Mouse (Mus musculus) MEL (cell line): Measurements from ENCODE around the gene Cbx3.

Experiments
- CHD1 ChIP-seq: IDR thresholded peaks from 2 replicates; pipeline ENCODE4 v1.6.1; 2012; ENCODE audit warnings: low read depth, mild to moderate bottlenecking, inconsistent platforms, low read length, improper control_type of control experiment
- CTCF ChIP-seq, 3 experiments: IDR thresholded peaks in 2 of 3; conservative IDR thresholded peaks in 1 of 3; 2 replicates each; pipeline ENCODE4 v1.5.1; 2011 to 2012; ENCODE audit warnings: low read length in 3 of 3, low read depth in 2 of 3, mild to moderate bottlenecking in 2 of 3, improper control_type of control experiment in 1 of 3, inconsistent platforms in 1 of 3, mixed read lengths in 1 of 3, moderate library complexity in 1 of 3; ENCODE audit not compliant: control insufficient read depth in 1 of 3, insufficient read depth in 1 of 3, poor library complexity in 1 of 3, severe bottlenecking in 1 of 3
- GATA1 ChIP-seq: IDR thresholded peaks from 2 replicates; pipeline ENCODE4 v1.6.1; 2011; ENCODE audit warnings: low read depth, low read length, improper control_type of control experiment
- HCFC1 ChIP-seq: IDR thresholded peaks from 2 replicates; pipeline ENCODE4 v1.6.1; 2012; ENCODE audit warnings: low read depth, mild to moderate bottlenecking, inconsistent platforms, low read length, improper control_type of control experiment, moderate library complexity
- POLR2A ChIP-seq, 2 experiments: IDR thresholded peaks; 2 replicates each; pipeline ENCODE4 v1.6.1; 2011 to 2012; ENCODE audit warnings: low read length in 2 of 2, mild to moderate bottlenecking in 2 of 2, control low read depth in 1 of 2, improper control_type of control experiment in 1 of 2, low read depth in 1 of 2, moderate library complexity in 1 of 2; ENCODE audit not compliant: control insufficient read depth in 1 of 2, insufficient read depth in 1 of 2, poor library complexity in 1 of 2
- TAL1 ChIP-seq: IDR thresholded peaks from 2 replicates; pipeline ENCODE4 v1.6.1; 2012; ENCODE audit warnings: mild to moderate bottlenecking, inconsistent platforms, low read length, moderate library complexity, mixed read lengths
- USF2 ChIP-seq, 2 experiments: IDR thresholded peaks; 2 replicates each; pipeline ENCODE4 v1.6.1; 2011 to 2012; ENCODE audit warnings: improper control_type of control experiment in 2 of 2, low read length in 2 of 2, borderline replicate concordance in 1 of 2, inconsistent platforms in 1 of 2, low read depth in 1 of 2, mild to moderate bottlenecking in 1 of 2; ENCODE audit not compliant: insufficient read depth in 1 of 2
- ZNF384 ChIP-seq: IDR thresholded peaks from 2 replicates; pipeline ENCODE4 v1.6.1; 2012; ENCODE audit warnings: low read depth, mild to moderate bottlenecking, inconsistent platforms, low read length, improper control_type of control experiment

- TF ChIP-seq HCFC1, result no peak
- TF ChIP-seq CTCF (IDR thresholded peaks at IDR 0.05 in 2 of 3, conservative IDR thresholded peaks at IDR 0.05 in 1 of 3; ENCODE audit: control insufficient read depth in 1 of 3, insufficient read depth in 1 of 3, low read depth in 2 of 3, low read length in 3 of 3, poor library complexity in 1 of 3, severe bottlenecking in 1 of 3), result no peak
- TF ChIP-seq POLR2A (IDR thresholded peaks at IDR 0.05; ENCODE audit: control insufficient read depth in 1 of 2, insufficient read depth in 1 of 2, low read depth in 1 of 2, low read length in 2 of 2, poor library complexity in 1 of 2), result no peak
- no peak for TF ChIP-seq TAL1
- no peak for TF ChIP-seq GATA1
- TF ChIP-seq ZNF384, result no peak
- TF ChIP-seq CHD1, result no peak
- TF ChIP-seq USF2 (IDR thresholded peaks at IDR 0.05; ENCODE audit: borderline replicate concordance in 1 of 2, insufficient read depth in 1 of 2, low read depth in 1 of 2, low read length in 2 of 2), result no peak
These were observed 37.4 kb upstream of the Cbx3 start, which contains the start of gene Nfe2l3 for GRCm38 (mm10) chr6:51432535-51433397.
